Mouse (Mus musculus): Measurements from ENCODE around the gene Birc5. TPM values are rescaled to one million over a fixed set of nuclear protein-coding genes. Genes with fewer than 3 reads are reported as not detected.
A peak's percentile ranks its signal among the peaks of the same experiment; 100 is the strongest.

Gene Birc5
- total RNA-seq, 2 experiments from 2014 or later = 11.4 to 13.2 TPM

DNA sequence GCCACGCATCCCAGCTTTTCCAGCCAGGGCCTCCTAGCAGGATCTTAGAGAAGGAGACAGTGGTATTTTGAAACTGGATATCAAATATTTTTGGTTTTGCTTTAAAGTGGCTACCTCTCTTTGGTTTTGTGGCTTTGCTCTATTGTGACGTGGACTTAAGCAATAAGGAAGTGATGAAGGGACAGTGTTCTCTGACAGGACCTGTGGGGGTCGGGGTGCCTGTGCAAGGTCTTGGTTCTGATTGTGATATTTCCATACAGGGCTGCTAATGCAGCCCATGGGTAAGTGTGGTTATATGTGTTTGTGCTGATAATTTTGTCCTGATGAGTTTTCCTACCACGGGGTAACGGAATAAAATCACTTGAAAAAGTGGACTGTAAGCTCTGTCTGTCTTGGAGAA lies 6.3 kb downstream of the Birc5 start:
- no peak for DNase-seq

DNA sequence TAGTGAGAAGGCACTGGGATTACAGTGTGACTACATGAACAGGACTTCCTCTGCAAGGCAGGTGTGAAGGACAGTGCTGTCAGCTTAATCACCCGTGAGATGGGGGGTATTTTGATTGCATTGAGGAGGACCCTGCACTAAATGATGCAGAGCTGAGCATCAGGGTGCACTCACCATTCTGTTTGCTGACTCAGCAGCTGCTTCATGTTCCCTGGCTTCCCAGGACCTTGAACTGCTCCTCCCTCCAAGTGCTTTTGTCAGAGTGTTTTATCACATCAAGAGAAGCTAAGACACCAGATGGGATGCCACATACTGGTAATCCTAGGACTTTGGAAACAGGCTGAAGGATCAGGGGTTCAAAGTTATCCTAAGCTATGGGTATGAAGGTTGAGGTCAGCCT lies 6.9 kb downstream of the Birc5 start:
- no peak for DNase-seq

DNA sequence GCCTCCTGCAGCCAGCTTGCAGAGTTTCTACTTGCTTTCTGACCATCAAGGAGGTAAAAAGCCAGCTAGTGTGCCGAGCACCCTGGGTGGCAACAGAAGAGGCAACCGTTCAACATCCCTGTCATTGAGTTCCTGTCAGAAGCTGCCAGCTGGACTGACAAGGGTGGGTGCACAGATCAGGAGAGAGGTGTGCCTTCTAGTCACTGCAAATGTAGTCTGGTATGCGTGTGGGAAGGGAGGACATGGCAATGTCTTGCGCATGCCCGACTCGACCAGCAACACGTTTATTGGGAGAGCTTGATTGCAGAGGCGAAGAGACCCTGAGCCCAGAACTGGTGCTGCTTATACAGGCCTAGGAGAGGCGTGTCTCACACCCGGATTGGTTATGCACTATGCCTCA lies 8.4 kb downstream of the Birc5 start:
- no peak for DNase-seq

DNA sequence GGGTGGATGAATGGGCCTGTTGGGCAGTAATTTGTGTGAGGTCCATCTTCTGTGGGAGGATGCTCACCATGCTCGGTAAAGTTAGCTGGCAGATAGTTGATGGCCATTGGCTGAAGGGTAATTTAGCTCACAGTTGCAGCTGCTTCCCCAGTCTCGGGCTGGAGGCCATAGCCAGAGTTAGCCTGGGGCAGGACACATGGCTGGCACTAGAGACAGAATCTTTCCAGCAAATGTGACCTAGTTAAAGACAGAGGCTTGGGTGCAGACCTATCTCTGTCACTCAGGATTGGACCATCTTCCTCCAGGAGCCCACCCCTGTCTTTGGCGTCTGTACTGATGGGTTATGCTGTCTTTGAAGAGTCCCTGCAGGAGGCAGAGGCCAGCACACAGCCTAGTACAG lies 9.3 kb downstream of the Birc5 start:
- DNase-seq = no peak

DNA sequence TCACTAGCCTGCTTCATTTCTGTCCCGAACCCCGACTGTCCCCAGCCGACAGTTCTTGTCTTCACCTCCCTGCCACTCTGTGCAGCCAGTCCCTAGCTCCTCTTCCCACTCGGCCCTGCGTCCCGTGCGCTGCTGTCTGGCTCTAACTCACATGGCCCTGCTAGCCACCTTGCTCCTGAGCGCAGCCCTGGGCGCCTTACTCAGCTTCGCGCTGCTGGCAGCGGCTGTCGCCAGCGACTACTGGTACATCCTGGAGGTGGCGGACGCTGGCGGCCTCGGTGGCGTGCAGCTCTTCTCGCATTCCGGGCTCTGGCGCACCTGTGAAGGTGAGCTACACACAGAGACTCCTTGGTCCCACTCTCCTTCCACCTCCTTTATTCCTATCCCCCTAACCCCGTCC lies 11.6 kb downstream of the Birc5 start, which contains the start of gene Tmem235:
TSS of gene Tmem235 (plus strand) at position 152 of the 400 bp plus-strand sequence.
- no peak for DNase-seq

DNA sequence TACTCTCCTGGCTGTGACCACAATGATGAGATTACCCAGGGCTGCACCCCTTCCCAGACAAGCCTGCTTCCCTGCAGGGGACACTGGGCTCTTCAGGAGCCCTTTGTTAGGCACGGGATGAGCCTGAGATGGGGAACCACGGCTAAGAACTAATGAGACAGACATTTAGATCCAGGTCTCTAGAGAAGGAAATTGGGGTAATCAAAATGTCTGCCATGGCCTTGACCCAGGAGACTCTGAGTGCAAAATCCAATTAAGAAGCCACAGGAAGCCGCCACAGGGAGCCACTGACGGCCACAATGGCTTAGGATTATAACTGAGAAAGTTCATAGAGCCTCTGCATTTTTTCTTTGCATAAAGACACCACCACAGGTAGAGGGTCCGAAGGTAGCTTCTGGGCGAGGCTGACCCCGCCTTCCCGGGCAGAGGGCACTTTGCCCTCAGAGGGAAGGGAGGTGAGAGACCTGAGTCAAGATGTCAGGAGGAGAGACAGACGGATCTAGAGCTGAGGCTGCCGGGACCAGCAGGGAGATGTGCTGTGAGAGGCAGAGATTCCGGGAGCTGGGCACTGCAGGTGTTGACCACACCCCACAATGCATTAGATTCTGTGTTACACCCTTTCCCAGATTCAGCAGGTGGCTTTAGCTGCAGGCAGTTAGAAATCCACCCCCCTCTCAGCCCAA lies 14.3 kb downstream of the Birc5 start:
- no peak for DNase-seq

DNA sequence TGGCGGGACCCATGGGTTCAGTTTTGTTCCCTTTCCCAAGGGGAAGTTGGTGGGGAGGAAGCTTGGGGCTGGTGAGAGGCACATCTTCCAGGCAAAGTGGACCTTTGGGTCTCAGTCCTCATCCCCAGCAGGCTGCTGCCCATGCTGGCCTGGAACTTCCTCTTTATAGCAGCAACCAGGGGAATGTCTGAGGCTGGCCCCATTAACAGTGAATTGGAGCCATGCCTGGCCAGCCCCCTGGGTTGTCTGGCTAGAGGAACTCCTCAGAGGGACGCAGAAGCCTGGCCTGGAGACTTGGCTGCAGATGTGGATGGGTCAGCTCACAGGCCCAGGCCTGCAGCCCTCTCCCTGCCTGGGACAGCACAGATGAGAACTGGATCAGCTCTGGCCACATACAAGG lies 15.8 kb downstream of the Birc5 start:
- no peak for DNase-seq

DNA sequence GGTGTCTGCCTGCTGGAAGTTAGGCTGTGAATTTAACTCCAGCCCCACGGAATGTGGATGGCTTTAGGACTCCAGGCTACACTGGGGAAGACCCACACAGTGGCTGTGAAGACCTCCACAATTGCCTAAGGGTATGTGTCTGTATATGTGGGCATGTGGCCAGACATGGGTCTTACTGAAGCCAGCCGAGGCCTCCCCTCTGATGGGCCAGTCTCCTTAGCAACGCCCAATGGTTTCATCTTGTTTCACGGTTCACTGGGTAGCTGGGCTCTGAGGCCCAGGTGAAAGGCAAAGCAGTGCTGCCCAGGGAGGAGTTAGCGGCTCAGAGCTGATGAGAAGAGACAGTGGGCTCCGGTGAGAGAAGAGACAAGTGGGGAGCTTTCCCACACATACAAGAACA lies 16.9 kb downstream of the Birc5 start:
- no peak for DNase-seq

DNA sequence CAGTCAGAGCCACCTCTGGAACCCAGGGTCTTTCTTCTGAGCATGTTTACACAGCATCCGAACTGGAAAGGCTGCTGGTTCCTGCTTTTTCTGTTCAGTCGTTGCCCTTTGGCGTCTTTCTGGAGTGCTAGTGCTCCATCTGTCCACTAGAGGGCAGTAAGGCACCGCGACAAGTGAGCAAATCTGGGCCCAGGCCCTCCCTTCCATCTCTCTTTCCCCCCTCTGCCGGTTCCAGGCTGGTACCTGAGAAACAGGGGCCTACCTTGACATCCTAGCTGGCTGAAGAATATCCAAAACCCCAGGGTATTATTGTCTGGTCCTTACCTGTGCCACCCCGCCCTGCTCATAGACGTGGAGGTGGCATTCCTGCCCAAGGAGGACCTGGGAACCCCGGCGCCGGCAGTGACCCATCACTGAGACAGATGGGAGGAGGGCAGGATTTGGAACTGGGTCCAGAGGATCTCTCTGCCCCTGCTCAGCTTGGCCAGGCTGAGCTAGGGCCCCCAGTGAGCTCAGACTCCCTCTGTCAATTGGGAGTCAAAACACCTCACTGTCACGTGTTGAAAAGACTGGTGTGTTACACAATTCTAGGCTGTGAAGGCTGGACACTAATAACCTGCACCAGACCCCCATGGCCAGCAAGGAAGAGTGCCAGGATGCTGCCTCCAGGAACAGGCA lies 21.8 kb downstream of the Birc5 start:
- DNase-seq = peak; percentile 67

DNA sequence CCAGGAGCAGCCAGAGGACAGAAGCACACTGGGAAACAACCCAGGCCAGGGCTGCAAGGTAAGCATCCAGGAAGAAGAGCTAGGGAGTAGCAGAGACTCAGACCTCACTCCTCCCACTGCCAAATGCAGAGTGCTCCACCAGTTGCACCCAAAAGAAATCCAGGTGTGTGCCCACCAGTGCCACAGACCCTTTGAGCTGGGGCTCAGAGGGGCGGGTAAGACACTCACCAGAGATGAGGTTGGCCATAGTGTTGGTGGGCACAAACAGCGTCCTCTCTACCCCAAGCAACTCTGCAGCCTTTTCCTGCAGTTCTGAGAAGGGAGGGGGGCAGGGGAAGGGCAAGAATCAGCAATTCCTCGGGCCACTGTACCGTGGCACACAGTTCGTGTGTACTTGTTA lies 22.3 kb downstream of the Birc5 start:
- no peak for DNase-seq

DNA sequence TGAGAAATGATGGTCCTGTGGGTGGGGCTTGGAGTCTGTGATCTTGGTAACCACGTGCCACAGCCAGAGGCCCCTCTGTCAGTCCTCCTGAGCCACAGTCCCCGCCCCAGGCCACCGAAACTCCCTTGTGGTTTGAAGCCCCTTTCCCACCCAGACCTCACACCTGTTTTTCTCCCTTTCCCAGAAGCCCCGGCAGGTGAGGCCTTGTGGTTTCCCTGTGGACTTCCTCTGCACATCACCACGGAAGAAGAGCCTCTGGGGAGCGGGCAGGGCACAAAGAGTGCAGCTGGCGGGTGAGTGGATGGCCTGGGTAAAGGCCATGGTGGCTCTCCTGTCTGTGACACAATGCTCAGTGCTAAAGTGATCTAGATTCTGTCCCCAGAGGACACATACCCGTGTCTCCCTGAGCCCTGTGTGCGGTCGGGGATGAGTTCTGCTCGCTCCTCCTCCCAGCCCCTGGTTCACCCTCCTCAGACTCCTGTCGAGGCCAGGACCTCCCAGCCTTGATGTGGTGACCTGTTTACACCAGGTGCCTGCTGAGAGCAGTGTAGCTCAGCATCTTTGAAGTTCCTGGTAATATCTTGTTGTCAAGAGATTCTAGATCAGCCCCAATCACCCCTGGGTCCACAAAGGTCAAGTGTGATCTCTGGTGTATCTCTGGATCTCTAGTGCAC lies 23.0 kb downstream of the Birc5 start:
- DNase-seq = no peak

DNA sequence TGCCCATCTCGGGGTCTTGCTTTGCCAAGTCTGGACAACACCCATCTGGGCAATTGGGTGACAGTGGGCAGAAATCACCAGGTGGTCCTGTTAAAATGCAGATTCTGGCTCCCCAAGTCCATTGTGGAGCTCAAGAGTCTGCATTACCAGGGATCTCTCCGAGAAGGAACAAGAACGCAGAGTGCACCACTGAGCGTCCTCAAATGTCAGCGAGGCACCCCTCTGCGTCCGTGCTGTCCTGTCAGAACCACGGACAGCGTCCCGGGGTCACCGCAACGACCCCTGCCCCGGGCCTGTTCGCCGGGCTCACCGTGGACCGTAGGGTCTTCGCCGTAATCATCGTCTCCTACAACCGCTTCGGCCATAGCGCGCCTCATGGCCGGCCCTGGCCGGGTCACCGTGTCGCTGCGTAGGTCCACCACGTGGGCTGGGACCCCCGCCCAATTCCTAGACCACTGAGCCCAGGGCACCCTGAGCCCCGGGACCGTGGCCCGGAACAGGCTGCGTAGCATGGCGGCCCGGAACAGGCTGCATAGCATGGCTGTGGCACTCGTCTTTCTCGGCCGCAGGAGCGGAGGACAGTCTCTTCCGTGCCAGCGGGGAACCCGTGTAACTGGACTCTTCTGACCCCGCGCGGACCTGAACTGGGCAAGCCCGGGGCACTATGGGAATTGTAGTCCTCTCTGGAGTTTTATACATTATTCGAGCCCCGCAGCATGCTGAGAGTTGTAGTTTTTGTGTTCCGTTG lies 24.0 kb downstream of the Birc5 start, which contains the start of gene Tha1:
TSS of gene Tha1 (minus strand) at position 621 of the 748 bp plus-strand sequence.
- peak; percentile 80 for DNase-seq

DNA sequence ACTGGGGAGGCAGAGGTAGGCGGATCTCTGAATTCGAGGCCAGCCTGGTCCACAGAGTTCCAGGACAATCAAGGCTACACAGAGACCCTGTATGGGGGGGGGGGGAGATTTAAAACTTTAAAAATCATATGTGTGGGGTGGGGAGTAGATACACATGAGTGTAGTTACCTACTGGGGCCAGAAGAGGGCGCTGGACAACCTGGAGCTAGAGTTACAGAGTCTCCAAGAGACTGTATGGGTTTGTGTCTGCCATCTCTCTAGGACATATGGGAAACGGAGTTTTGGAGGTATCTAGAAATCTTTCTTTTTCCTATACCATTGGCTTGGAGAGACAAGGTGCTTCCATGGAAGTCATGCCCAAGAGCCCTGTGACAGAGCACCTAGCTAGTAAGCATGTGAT lies 25.4 kb downstream of the Birc5 start:
- DNase-seq = no peak

DNA sequence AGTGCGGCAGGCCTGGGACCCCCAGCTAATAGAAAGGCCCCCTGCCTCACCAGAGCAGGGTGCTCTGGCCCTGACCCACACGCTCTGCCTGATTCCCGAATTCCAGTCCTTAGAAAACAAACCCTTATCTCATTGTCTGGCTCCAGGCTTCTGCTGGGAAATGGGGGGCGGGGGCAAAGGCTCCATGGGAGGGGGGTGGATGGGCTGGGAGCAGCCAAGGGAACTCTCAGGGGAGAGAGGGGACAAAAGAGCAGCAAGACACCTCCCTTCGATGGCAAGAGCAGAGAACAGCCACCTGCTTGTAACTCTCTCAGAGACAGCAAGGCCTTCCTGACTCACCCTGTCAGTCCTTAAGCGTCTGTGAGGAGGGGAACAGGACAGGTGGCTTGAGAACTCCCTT lies 26.6 kb downstream of the Birc5 start:
- no peak for DNase-seq

DNA sequence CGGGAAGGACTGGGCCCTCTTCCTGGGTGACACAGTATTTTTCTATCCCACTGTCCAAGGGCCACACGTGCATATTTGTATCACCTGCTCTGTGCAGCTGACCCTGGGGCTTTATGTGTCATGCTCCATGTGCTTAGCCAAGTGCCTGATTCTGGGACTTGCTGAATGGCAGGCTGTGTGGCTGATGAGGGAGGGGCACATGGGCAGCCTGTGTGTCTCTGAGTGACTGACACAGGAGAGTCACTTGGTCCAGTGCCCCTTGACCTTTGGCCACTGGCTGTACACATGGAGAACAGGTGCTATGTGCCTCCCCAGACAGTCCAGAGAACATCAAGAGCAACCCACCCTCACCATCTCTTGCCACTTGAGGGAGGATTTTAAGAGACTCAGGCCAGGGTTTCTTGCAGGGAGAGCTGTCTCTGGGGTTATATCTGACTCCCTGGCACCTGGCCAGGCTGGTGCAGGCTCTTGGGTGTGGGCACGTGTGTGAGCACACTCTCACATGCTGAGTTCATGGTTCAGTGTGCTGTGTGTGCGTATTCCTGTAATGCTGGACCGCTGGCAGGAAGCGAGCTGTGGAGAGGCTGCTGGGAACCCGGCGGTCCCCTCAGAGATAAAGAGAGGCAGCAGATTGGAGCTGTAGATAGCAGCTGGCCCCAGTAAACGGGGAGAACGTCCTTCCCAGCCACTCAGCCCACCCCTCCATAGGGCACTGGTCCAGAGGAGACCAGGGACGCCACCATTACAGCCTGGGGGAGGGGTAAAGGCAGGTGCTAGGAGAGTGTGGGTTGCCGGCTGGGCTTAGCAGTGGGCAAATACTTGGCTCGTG lies 29.1 kb downstream of the Birc5 start:
- peak; percentile 59 for DNase-seq

DNA sequence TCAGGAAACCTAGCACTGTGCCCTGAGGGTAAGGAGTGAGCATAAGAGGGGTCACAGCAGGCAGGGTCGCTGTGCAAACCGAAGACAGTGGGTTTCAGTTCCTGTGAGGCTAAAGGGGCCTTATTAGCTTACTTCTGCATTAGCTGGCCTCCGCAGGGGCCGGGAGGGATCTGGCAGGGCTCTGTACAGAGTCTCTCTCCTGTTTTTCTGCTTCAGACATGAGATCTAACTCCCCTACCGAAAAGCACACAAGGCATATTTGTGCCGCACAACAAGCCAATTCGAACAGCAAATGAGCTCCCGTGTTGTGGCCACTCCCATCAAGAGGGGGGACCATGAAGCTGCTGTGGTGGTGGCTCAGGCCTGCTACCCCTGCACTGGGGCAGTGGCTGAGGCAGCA lies 29.8 kb downstream of the Birc5 start:
- DNase-seq = no peak

DNA sequence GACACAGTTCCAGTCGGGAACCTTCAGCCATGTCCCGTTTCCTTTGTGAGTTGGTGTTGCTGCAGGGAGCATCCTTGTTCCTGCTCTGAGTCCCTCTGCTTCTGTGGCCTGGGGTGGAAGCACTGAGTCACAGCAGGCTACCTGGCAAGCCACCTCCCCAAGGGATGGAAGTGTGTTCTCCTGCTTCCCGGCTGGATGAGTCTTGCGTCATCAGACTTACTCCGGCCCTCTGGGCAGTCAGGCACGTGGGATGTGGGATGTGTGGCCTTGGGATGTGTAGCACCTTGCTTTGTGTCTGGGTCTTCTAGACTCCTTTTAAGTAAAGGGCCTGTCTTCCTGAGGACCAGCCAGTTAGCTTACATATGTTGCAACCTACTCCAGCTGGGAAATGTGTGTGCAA lies 30.6 kb downstream of the Birc5 start:
- no peak for DNase-seq

DNA sequence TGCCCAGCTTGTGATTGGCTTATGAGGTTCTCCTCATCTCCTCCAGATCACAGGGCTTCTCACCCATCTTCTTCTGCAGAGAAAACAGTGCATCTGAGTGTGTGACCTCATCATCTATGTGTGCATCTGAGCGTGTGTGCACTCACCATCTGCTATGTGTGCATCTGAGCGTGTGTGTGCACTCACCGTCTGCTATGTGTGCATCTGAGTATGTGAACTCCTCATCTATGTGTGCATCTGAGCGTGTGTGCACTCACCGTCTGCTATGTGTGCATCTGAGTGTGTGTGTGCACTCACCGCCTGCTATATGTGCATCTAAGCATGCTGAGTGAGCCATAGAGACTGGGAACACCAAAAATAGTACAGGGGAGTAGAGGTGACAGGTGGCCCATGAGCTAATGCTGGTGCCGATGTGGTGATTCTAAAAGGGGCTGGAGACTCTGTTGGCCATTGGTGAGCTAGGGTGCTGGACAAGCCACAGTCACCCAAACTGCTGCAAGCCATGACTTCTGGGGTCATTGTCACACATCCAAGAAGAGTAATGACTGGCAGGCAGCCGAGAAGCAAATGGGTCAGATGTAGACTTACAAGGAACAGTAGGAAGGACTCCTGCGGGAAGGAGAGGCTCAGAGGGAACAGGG lies 31.4 kb downstream of the Birc5 start:
- no peak for DNase-seq

DNA sequence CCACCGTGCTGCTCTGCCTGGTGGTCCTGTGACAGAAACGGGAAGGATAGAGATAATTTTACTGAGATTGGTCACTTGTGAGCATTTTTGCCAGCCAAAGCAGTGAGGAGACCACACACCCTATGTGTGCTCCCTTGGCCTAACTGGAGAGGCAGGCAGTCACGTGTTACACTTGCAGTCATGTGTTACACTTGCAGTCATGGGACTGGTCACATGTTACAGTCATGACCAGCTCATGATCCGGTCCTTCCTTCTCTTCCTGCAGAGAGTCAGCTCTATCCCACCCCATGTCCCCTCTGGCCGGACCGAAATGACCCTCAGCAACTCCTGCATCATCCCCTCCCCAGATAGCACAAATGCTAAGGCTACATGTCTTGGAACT lies 31.9 kb downstream of the Birc5 start:
- no peak for DNase-seq

DNA sequence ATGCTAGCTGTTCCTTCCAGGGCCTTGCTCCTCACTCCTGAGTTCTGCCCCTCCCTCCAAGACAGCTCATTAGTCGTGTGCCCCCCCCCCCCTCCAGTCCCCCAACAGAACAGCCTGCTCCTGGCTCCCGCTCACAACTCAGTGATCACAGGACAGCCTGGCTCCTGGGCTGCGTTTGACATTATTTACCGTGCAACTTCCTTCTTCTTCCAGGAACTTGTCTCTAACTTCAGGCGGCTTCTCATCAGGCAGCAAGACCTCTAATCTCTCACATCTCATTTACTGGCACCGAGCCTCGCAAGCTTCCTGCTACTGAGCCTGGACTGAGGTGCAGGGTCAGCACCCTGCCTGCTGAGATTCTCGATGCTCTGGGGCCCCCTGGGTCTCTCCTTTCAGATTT lies 32.7 kb downstream of the Birc5 start:
- no peak for DNase-seq

DNA sequence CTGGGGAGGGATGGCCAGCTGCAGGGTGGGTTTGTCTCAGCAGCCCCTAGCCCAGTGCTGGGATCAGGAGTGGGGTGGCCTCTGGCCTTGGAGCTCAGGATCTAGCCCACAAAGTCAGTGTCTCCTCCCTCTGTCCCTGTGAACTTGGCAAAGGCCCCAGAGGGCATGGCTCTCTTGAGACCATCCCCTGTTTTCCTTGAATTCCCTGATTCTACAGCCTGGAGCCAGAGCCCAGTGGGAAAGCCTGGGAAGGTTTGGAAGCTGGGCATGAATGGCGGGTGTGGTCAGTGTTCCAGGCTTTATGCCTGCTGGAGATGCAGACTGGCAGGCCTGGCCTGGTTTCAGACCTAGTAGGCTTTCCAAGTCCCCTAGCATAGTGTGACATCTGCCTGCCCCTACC lies 33.2 kb downstream of the Birc5 start:
- no peak for DNase-seq
